Mouse (Mus musculus) cortical plate, adult 2 months (tissue): ENCODE results near the gene Msh5.

Experiments used
- CTCF ChIP-seq: fragments of 200-500 bp; IDR thresholded peaks from 2 replicates; pipeline ENCODE4 v1.5.1; 2011; ENCODE audit warnings: mild to moderate bottlenecking, control low read depth, low read length; ENCODE audit not compliant: insufficient read depth; ENCODE audit errors: extremely low read depth
- POLR2A ChIP-seq: fragments of 200-500 bp; IDR thresholded peaks from 2 replicates; pipeline ENCODE4 v1.6.1; 2011; ENCODE audit warnings: mild to moderate bottlenecking, low read length, control low read depth; ENCODE audit not compliant: insufficient read depth; ENCODE audit errors: extremely low read depth

DNA sequence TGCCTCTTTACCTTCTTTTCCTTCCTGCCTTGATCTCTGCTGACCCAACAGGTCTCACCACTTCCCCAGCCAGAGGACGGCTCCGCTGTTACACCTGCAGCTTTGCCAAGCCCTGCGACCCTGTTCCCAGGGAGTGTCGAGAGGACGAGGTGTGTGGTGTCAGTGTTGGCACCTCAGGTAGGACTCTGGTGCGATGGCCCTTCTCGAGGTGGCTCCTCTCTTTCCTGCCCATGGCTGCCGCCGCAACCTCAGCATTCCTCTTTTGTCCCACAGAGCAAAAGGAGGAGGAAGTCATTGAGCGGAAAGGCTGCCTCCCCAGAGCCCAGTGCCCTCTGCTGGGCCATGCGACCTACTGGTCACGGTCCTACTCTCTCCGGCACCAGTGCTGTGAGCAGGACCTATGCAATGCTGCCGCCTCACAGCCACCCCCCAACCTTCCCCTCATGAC is 31.3 kb upstream of the Msh5 start, which contains the start of gene Ly6g6d:
- TF ChIP-seq POLR2A (no peak), CTCF (peak; percentile 26)
